Mouse (Mus musculus) kidney, adult 2 months (tissue): Measurements from ENCODE around the gene Efna4. TPM values are rescaled to one million over a fixed set of nuclear protein-coding genes. Genes with fewer than 3 reads are reported as not detected.
A peak's percentile ranks its signal among the peaks of the same experiment; 100 is the strongest.

Source experiments
- DNase-seq: peaks from one replicate; pipeline ENCODE4 v3.0.0; 2021
- H3K27ac ChIP-seq: fragments of 200-500 bp; 2 replicates; pipeline ENCODE4 v1.5.1; 2012; ENCODE audit warnings: low read depth, low read length, control low read depth, inconsistent platforms; ENCODE audit not compliant: insufficient read depth
- H3K27me3 ChIP-seq: fragments of 200-500 bp; replicated peaks from 2 replicates; pipeline ENCODE4 v1.6.1; 2012; ENCODE audit warnings: mild to moderate bottlenecking, moderate library complexity, low read length, inconsistent platforms; ENCODE audit not compliant: control insufficient read depth, insufficient read depth
- H3K36me3 ChIP-seq: fragments of 200-500 bp; 2 replicates; pipeline ENCODE4 v1.6.1; 2012; ENCODE audit warnings: mild to moderate bottlenecking, moderate library complexity, low read length, inconsistent platforms; ENCODE audit not compliant: control insufficient read depth, insufficient read depth
- H3K4me1 ChIP-seq: fragments of 200-500 bp; 2 replicates; pipeline ENCODE4 v1.6.1; 2011; ENCODE audit warnings: low read length; ENCODE audit not compliant: control insufficient read depth, insufficient read depth
- H3K4me3 ChIP-seq: fragments of 200-500 bp; 2 replicates; pipeline ENCODE4 v1.5.1; 2011; ENCODE audit warnings: mild to moderate bottlenecking, low read depth, low read length, control low read depth; ENCODE audit not compliant: insufficient read depth
- CTCF ChIP-seq: fragments of 200-500 bp; conservative IDR thresholded peaks from 2 replicates; pipeline ENCODE4 v1.5.1; 2011; ENCODE audit warnings: low read depth, mild to moderate bottlenecking, control low read depth, low read length, moderate library complexity, mixed read lengths; ENCODE audit not compliant: insufficient read depth, insufficient read length
- POLR2A ChIP-seq: fragments of 200-500 bp; IDR thresholded peaks from one replicate; pipeline ENCODE4 v1.6.1; 2011; ENCODE audit warnings: low read depth, low read length, control low read depth
- WGBS: fragments of 180-500 bp; shearing (Covaris S2); methylation state at CpG from one replicate; pipeline ENCODE4 v1.1.7; 2018; 5-methylcytosine and 5-hydroxymethylcytosine counted together
- polyA plus RNA-seq: library from polyadenylated mRNA; depleted of rRNA; stranded (reverse); fragments of >200 nt; gene quantifications from 2 replicates; pipeline ENCODE4 v1.2.3, GENCODE M21; 2012

The Efna4 gene
- polyA plus RNA-seq, 1 experiment: 8.2 TPM

DNA sequence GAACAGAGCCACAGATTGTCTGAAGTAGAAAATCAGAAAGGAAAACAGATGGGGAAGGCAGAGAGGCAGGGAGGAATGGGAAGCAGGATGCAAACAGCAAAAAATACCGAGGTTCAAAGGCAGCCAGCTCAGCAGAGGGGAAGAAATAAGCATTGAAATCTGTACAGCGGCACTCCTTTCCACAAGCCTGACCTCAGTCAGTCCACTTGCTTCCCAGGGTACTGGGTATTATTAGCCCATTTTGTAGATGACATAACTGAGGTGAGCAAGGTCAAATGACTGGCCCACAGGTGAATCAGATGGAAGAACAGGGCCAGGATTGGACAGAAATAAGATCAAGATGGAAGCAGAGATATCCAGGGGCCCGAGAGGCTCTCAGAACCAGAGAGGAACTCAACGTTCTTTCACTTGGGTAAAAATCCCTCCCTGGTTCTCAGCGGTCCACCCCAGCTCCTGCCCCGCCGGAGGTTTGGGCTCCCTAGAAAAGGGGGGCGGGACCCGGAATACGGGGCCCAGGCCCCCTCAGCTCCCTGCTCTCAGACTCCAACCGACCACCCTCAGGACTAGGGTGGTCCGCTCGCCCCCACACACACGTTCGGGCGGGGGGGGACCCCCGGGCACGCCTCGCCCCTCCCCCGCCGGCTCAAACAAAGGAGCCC is 637 bp downstream of the Efna4 start:
- Histone ChIP-seq H3K4me1 (no peaks in the 10 kb centered on the region), H3K4me3 (peak overlapping the region; percentile 62), H3K36me3 (no peaks in the 10 kb centered on the region), H3K27ac (no peak overlapping the region), H3K27me3 (no peaks in the 10 kb centered on the region)
- DNase-seq: no peak
- no peak for TF ChIP-seq CTCF
- no peak for TF ChIP-seq POLR2A
- 4% methylated on average over 21 of the region's 21 CpGs for WGBS

DNA sequence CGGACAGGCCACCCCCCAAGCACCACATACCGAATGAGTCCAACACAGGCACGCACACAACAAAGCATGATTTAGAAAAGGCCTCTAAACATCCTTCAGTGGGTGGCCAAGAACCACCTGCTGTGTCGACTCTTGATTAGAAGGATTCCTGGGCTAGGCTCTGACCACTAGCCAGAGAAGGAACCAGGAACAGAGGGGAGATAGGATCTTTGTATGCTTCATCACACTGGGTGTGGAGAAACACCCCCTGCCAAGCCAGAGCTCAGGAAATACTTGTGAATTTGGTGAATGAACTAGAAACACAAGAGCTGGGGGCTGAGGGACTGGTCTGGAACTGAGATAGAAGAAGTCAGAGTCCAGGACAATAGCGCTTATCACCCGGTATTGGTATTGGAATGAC is 1.3 kb downstream of the Efna4 start:
- Histone ChIP-seq H3K27me3 (no peaks in the 10 kb centered on the region), H3K27ac (no peak overlapping the region), H3K4me1 (no peaks in the 10 kb centered on the region), H3K36me3 (no peaks in the 10 kb centered on the region), H3K4me3 (0 out of 2 replicates have a peak overlapping the region, but pooled peaks have one; percentile 62)
- WGBS: 56% methylated on average over 6 of the region's 6 CpGs
- DNase-seq: no peak
- no peak for TF ChIP-seq CTCF
- no peak for TF ChIP-seq POLR2A

DNA sequence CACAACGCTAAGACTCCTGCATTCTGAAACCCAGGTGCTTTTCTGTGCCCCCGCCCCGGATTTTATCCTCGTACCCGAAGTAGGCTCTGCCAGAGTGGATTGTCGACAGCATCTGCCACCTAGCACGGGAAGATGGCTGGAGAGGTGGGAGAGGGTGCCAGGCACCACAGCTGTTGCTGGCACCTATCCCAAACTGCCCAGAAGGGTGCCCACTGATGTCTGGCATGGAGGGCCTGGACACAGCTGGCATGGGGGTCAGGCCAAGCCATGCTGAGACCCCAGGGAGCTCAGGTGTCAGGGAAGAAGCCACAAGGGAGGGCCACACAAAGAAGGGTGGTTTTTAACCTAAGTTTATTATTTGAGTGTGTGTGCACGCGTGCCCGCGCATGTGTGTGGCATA is 4.8 kb downstream of the Efna4 start:
- Histone ChIP-seq H3K27ac (no peak overlapping the region), H3K27me3 (no peaks in the 10 kb centered on the region), H3K4me3 (no peak overlapping the region), H3K4me1 (no peaks in the 10 kb centered on the region), H3K36me3 (no peaks in the 10 kb centered on the region)
- WGBS: 74% methylated on average over 11 of the region's 11 CpGs
- TF ChIP-seq CTCF: no peak
- no peak for TF ChIP-seq POLR2A
- DNase-seq: no peak

- Histone ChIP-seq H3K36me3 (no peaks in the 10 kb centered on the region), H3K27me3 (no peaks in the 10 kb centered on the region), H3K4me3 (no peak overlapping the region), H3K27ac (no peak overlapping the region), H3K4me1 (no peaks in the 10 kb centered on the region)
- 54% methylated on average over 12 of the region's 12 CpGs for WGBS
- TF ChIP-seq POLR2A (no peak), CTCF (no peak)
- DNase-seq: no peak
Measured at GRCm38 (mm10) chr3:89332476-89332875, 5.4 kb downstream of the Efna4 start.

- TF ChIP-seq CTCF: no peak
- TF ChIP-seq POLR2A: no peak
- 64% methylated on average over 10 of the region's 10 CpGs for WGBS
- no peak overlapping the region for H3K27ac ChIP-seq
- H3K4me1 ChIP-seq: no peaks in the 10 kb centered on the region
- H3K4me3 ChIP-seq: no peak overlapping the region
- no peaks in the 10 kb centered on the region for H3K27me3 ChIP-seq
- DNase-seq: no peak
- no peaks in the 10 kb centered on the region for H3K36me3 ChIP-seq
Measured at GRCm38 (mm10) chr3:89332013-89332412, 5.8 kb downstream of the Efna4 start.

DNA sequence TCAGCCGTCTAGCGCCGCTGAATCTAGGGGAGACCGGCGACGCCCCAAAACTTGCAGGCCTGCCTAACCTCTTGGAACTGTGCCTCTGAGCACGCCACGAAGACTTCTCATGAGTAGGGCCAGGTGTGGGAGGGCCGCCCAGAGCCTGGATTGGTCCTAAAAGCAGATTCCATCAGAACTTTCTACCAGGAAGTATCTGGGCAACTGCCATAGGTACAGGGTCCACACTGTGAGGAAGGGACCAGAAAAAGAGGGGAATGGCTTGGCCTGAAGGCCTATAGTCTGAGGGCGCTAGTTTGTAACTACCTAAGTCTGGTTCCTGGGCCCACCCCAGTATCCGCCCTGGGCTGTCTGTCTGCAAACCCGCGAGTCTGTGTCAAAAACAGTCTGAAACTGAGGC is 6.3 kb downstream of the Efna4 start:
- H3K27me3 ChIP-seq: no peaks in the 10 kb centered on the region
- H3K4me1 ChIP-seq: no peaks in the 10 kb centered on the region
- WGBS: 81% methylated on average over 13 of the region's 13 CpGs

DNA sequence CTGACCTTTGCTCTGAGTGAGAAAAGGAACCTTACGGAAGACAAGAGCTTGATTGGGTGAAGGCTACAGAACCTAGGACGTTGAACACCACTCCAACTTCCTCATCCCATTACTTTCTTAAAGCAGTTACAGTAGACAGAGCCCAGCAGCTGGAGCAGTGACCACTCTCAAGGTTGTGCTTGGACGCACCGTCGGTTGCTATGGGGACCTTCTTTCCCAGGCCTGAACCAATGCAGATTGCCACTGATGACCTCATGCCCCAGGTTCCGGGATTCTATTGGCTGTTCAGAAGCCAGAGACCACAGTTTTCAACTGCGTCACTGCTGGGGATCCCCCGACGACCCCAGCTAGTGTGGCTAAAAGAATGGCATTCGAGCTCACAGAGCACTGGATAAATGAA is 6.9 kb downstream of the Efna4 start:
- H3K4me3 ChIP-seq: no peak overlapping the region
- 43% methylated on average over 10 of the region's 10 CpGs for WGBS
- H3K27me3 ChIP-seq: no peaks in the 10 kb centered on the region
- no peak for TF ChIP-seq POLR2A
- no peak for TF ChIP-seq CTCF
- no peak for DNase-seq
- no peak overlapping the region for H3K27ac ChIP-seq
- H3K4me1 ChIP-seq: no peaks in the 10 kb centered on the region
- H3K36me3 ChIP-seq: no peaks in the 10 kb centered on the region

More for the DNA sequence above, 6.3 kb downstream of the Efna4 start:
- Histone ChIP-seq H3K4me3 (no peak overlapping the region), H3K36me3 (no peaks in the 10 kb centered on the region), H3K27ac (no peak overlapping the region)
- no peak for DNase-seq
- TF ChIP-seq POLR2A (no peak), CTCF (no peak)
